ENCODE assay signal across 18 mouse cellular contexts in the genomic region with DNA sequence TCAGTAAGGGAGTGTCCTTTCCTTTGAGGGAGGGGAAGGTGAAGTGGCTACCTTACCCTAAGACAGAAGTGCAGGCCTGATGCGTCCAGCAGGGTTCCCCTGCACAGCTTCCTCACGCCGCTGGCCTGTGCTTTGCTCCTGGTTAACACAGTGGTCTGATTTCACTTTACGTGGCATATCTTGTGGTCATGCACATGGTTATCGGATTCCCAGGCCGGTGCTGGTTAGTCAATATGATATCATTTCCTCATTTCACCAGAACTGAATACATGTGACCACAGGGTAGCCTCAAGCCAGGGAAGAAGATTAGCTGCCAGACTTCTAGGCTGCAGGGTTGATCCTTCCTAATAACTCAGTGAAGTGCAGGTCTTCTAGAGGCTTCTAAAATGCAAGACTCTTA.
DNase-seq lines count a peak whose midpoint lies in the region; ATAC-seq and TF ChIP-seq lines count a peak whose summit lies in the region.
"Had no signal": no experiment of that assay in that cellular context is flagged by ENCODE, and none has a peak within 500 bp of the region (broad histone marks: within the 10 kb centered on the region; RNA-seq: fewer than 3 reads in every experiment).

No protein-coding gene starts in this region.

- WGBS in liver, adult 2 months = 93% methylated on average over 6 of the region's 6 CpGs

- peaks cover 3% of the 10 kb centered on the region for H3K4me1 ChIP-seq in liver, adult 2 months (ENCODE audit: control insufficient read depth, insufficient read depth, low read length)
- H3K4me1 ChIP-seq: limb, embryonic 12.5 days had no signal

- TF ChIP-seq POLR2A in liver, adult 2 months (IDR thresholded peaks at IDR 0.05; ENCODE audit: extremely low read depth, insufficient read depth, low read length) = no peak

- H3K9ac ChIP-seq in liver, adult 2 months (ENCODE audit: low read depth, low read length) = no peak overlapping the region
- H3K9ac ChIP-seq: embryonic facial prominence, embryonic 13.5 days; forebrain, embryonic 13.5 days; limb, embryonic 12.5 days had no signal

- H3K27me3 ChIP-seq in liver, adult 2 months (ENCODE audit: control insufficient read depth, insufficient read depth, low read length) = no peaks in the 10 kb centered on the region
- no peaks in the 10 kb centered on the region for H3K27me3 ChIP-seq in C2C12 (ENCODE audit: control insufficient read depth, insufficient read depth, insufficient read length)
- H3K27me3 ChIP-seq: embryonic facial prominence, embryonic 13.5 days; forebrain, embryonic 13.5 days; limb, embryonic 12.5 days had no signal

- no peak overlapping the region for H3ac ChIP-seq in C2C12 (ENCODE audit: control insufficient read depth, insufficient read length, low read depth)

- H3K27ac ChIP-seq in liver, adult 2 months (replicated peaks; ENCODE audit: insufficient read depth, low read depth, low read length) = no peak overlapping the region
- H3K27ac ChIP-seq: embryonic facial prominence, embryonic 13.5 days; forebrain, embryonic 13.5 days; limb, embryonic 12.5 days had no signal

- no peaks in the 10 kb centered on the region for H3K36me3 ChIP-seq in liver, adult 2 months (ENCODE audit: control insufficient read depth, insufficient read depth, low read length)
- H3K36me3 ChIP-seq in C2C12 (ENCODE audit: control insufficient read depth, insufficient read depth) = no peaks in the 10 kb centered on the region
- H3K36me3 ChIP-seq: embryonic facial prominence, embryonic 13.5 days; limb, embryonic 12.5 days had no signal

- H3K79me2 ChIP-seq in liver, adult 2 months (ENCODE audit: control insufficient read depth, insufficient read depth, low read length) = no peaks in the 10 kb centered on the region
- no peaks in the 10 kb centered on the region for H3K79me2 ChIP-seq in C2C12 (ENCODE audit: control insufficient read depth, insufficient read depth)

- H3K4me3 ChIP-seq in liver, adult 2 months (ENCODE audit: insufficient read depth, low read depth, low read length) = no peak overlapping the region
- no peak overlapping the region for H3K4me3 ChIP-seq in C2C12 (ENCODE audit: insufficient read depth, poor library complexity, severe bottlenecking)
- H3K4me3 ChIP-seq: embryonic facial prominence, embryonic 13.5 days; forebrain, embryonic 13.5 days; limb, embryonic 12.5 days had no signal

- TF ChIP-seq CTCF in liver, adult 2 months (IDR thresholded peaks at IDR 0.05; ENCODE audit: low read depth, low read length) = no peak
- no peak for TF ChIP-seq CTCF in C2C12 (IDR thresholded peaks at IDR 0.05; ENCODE audit: control insufficient read depth, insufficient read depth, insufficient read length)

- no peaks in the 10 kb centered on the region for H3K79me3 ChIP-seq in C2C12 (ENCODE audit: low read depth)

- peak; percentile 16 for DNase-seq in liver, adult 2 months (ENCODE audit: extremely low read depth, low read depth, low spot score)
- DNase-seq in liver = no peak
- no peak for DNase-seq in embryo, embryonic 11 days
- DNase-seq in spleen, adult 18-20 months = no peak
- no peak for DNase-seq in left cerebral cortex, adult 18-20 months (ENCODE audit: low spot score in 2 of 2)
- DNase-seq: adrenal gland, adult 2 months; cerebellum, postnatal 14 days; heart, postnatal 4 days; right cerebral cortex, postnatal 25 days had no signal

- peak; percentile 99 for ATAC-seq in common myeloid progenitor, adult 5-6 weeks (replicated peaks; ENCODE audit: low read depth, poor library complexity, severe bottlenecking)
- ATAC-seq in megakaryocyte progenitor cell, adult 5-6 weeks (replicated peaks; ENCODE audit: poor library complexity) = peak; percentile 97
- ATAC-seq: CD4-positive, CD25-positive, alpha-beta regulatory T cell, adult 4 months; forebrain, embryonic 13.5 days; inflammation-experienced regulatory T-cells, adult 6 months; midbrain, embryonic 16.5 days had no signal

TF ChIP-seq in C2C12, 6 proteins besides CTCF, POLR2A, EP300 and RAD21:
- TF ChIP-seq MAX (IDR thresholded peaks at IDR 0.05) (peak; percentile 79), CEBPB (IDR thresholded peaks at IDR 0.05; ENCODE audit: low read depth) (no peak), FOSL1 (IDR thresholded peaks at IDR 0.05; ENCODE audit: insufficient read depth, low read length, poor library complexity, severe bottlenecking) (no peak), MYOD1 (IDR thresholded peaks at IDR 0.05; ENCODE audit: control insufficient read depth, insufficient read length, low read depth) (peak; percentile 44), USF1 (IDR thresholded peaks at IDR 0.05; ENCODE audit: low read depth) (peak; percentile 73)
